Mouse (Mus musculus) embryonic fibroblast, embryonic 13.5 days (primary cell): Measurements from ENCODE around the gene Gm1123. TPM values are rescaled to one million over a fixed set of nuclear protein-coding genes. Genes with fewer than 3 reads are reported as not detected.

Experiments
- H3K27ac ChIP-seq: 2 replicates; pipeline ENCODE4 v1.5.1; 2012; ENCODE audit warnings: low read length, control low read depth, inconsistent platforms; ENCODE audit not compliant: insufficient read depth
- H3K4me1 ChIP-seq: 2 replicates; pipeline ENCODE4 v1.6.1; 2011; ENCODE audit warnings: low read length; ENCODE audit not compliant: control insufficient read depth, insufficient read depth
- H3K4me3 ChIP-seq: 2 replicates; pipeline ENCODE4 v1.5.1; 2011; ENCODE audit warnings: mild to moderate bottlenecking, control low read depth, low read length; ENCODE audit not compliant: insufficient read depth
- CTCF ChIP-seq: IDR thresholded peaks from 2 replicates; pipeline ENCODE4 v1.5.1; 2011; ENCODE audit warnings: mild to moderate bottlenecking, control low read depth, low read length, moderate library complexity, borderline replicate concordance; ENCODE audit not compliant: insufficient read depth
- POLR2A ChIP-seq: IDR thresholded peaks from 2 replicates; pipeline ENCODE4 v1.6.1; 2011; ENCODE audit warnings: low read depth, mild to moderate bottlenecking, control low read depth, low read length, moderate library complexity
- polyA plus RNA-seq: library from polyadenylated mRNA; stranded (reverse); fragments of >200 nt; gene quantifications from 2 replicates; pipeline ENCODE4 v1.2.4, GENCODE M21; 2011; ENCODE audit warnings: low read depth; ENCODE audit not compliant: missing spikeins, insufficient read length

Gm1123 gene
- polyA plus RNA-seq, 1 experiment = not detected

DNA sequence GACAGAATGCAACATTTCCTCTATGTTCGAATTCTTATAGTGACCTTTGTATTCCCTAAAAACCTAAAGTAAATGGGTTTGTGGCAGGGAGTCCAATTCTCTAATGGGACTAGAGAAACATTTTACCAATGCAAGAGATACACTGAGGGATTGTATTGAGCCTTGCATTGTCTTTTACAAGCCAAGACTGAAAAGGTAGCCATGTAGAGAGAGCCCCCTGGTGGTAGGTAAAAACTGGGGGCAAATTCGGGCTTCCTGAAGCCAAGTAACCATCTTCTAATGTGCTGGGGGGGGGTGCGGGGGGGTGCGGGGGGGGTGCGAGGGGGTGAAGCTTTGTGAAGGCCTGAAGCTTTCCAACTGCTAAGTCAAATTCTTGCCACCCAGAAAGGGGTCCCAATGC, 75.2 kb downstream of the Gm1123 start:
- Histone ChIP-seq H3K27ac (no peak overlapping the region), H3K4me1 (no peaks in the 10 kb centered on the region), H3K4me3 (no peak overlapping the region)
- no peak for TF ChIP-seq POLR2A
- no peak for TF ChIP-seq CTCF

DNA sequence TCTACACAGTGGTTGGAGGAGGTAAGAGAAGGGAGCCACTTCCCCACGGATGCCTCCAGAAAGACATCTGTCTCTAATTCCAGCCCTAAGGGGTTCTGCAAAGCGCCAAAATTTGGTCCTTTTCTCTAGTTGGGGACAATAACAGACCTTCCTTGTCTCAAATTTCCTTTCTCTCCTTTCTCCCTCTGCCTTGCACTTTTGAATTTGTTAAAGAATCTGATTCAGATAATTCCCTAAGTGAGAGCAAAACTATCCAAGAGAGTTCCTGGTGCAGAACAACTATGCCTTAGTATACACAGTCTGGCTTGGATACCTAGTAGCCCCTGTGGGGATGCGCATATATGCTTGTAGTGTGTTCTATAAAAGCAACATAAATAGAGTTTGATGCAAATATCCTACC, 75.7 kb downstream of the Gm1123 start:
- H3K27ac ChIP-seq = no peak overlapping the region
- no peaks in the 10 kb centered on the region for H3K4me1 ChIP-seq
- H3K4me3 ChIP-seq = no peak overlapping the region
- no peak for TF ChIP-seq CTCF
- TF ChIP-seq POLR2A = no peak

DNA sequence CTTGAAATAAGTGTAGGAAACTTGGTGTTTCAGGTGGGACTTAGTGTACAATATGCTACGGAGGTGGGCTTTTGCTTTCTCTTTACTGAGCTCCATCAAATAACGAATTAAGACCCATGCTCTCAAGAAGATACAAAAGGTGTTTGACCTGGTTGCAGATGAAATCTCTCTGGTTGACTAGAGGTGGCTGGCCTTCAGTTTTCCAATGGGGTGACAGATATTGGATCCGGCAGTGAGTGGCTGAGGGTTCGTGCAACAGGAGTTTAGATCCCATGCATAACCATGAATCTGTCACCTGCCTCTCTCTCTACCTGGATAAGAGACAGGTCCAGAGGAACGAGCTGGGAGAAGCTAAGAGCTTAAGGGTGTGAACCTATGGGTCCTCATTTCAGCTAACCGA, 76.9 kb downstream of the Gm1123 start:
- Histone ChIP-seq H3K27ac (no peak overlapping the region), H3K4me1 (no peaks in the 10 kb centered on the region), H3K4me3 (no peak overlapping the region; the same call in 1 of the 2 replicates)
- TF ChIP-seq POLR2A (no peak), CTCF (no peak)

DNA sequence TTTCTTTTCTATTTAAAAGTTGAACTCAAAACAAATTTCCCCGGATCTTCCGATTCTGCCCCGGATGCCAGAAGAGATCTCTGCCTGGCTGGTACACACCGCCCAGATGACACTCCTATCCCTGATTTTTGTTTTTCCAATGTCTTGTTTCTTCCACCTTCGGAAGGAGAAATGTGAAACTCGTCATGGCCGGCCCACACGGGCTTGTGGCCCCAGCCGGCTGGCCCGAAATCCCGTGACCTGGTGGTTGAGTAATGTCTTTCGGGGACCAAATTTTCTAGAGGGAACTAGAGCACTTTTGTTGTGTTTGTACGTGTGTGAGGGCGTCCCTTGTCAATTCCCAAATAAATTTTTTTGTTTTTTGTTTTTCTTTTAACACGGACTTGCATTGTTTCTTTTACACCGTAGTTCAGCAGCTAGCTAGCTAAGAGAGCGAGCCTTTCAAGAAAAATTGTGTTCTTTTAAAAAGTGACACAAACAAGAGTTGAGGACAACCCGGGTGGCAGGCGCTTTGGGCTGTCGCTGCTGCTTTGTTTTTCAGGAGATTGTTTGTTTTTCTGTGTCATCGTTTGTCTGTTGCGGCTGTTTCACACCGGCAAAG, 77.7 kb downstream of the Gm1123 start:
- Histone ChIP-seq H3K27ac (no peak overlapping the region), H3K4me1 (no peaks in the 10 kb centered on the region), H3K4me3 (no peak overlapping the region; the same call in 1 of the 2 replicates)
- no peak for TF ChIP-seq POLR2A
- TF ChIP-seq CTCF = no peak

Other genes with a start within 250 kb of the Gm1123 start
- gene Prr23a1, start 193.2 kb downstream of the Gm1123 start, polyA plus RNA-seq = not detected in 2 replicates
- not detected in 2 replicates for gene Prr23a2, start 179.2 kb downstream of the Gm1123 start, polyA plus RNA-seq
- not detected in 2 replicates for gene Prr23a3, start 170.9 kb downstream of the Gm1123 start, polyA plus RNA-seq
- not detected in 2 replicates for gene 7420426K07Rik, start 132.6 kb downstream of the Gm1123 start, polyA plus RNA-seq
- 0.20 and 0.32 TPM in 2 replicates for gene Foxl2, start 80.4 kb downstream of the Gm1123 start, polyA plus RNA-seq
- gene Faim, start 49.3 kb downstream of the Gm1123 start, polyA plus RNA-seq = 26.5 and 33.9 TPM in 2 replicates
- 5.2 and 6.7 TPM in 2 replicates for gene Pik3cb, start 104.9 kb upstream of the Gm1123 start, polyA plus RNA-seq
- gene Faiml, start 201.5 kb upstream of the Gm1123 start, polyA plus RNA-seq = not detected in 2 replicates
- 8.0 and 12.5 TPM in 2 replicates for gene Cep70, start 207.7 kb upstream of the Gm1123 start, polyA plus RNA-seq